Mouse (Mus musculus) neural tube, embryonic 12.5 days (tissue): ENCODE measurements at regions not wholly inside any gene's neighbourhood (a gene's known extent, or its start where the extent isn't known, plus 50 kb on each side); places are given as distances from the start of the nearest gene placed in this dataset.
A peak's percentile ranks its signal among the peaks of the same experiment; 100 is the strongest.

Experiments
- ATAC-seq: fragments of 200-750 bp; cut with Nextera tagmentation; 2 replicates; pipeline ENCODE4 v1.8.0; 2017; ENCODE audit warnings: low read depth, mild to moderate bottlenecking, moderate TSS enrichment, moderate library complexity; ENCODE audit not compliant: low FRiP score
- H3K27ac ChIP-seq: fragments of 300-500 bp; sonication (generic); 2 replicates; pipeline ENCODE4 v1.5.1; 2016
- H3K27me3 ChIP-seq: fragments of 300-500 bp; sonication (generic); replicated peaks from 2 replicates; pipeline ENCODE4 v1.6.1; 2016; ENCODE audit warnings: mild to moderate bottlenecking
- H3K36me3 ChIP-seq: fragments of 300-500 bp; sonication (generic); 2 replicates; pipeline ENCODE4 v1.6.1; 2016; ENCODE audit warnings: mild to moderate bottlenecking
- H3K4me1 ChIP-seq: fragments of 300-500 bp; sonication (generic); 2 replicates; pipeline ENCODE4 v1.6.1; 2016
- H3K4me2 ChIP-seq: fragments of 300-500 bp; sonication (generic); replicated peaks from 2 replicates; pipeline ENCODE4 v1.6.1; 2016; ENCODE audit warnings: mild to moderate bottlenecking
- H3K4me3 ChIP-seq: fragments of 300-500 bp; sonication (generic); 2 replicates; pipeline ENCODE4 v1.5.1; 2016
- H3K9ac ChIP-seq: fragments of 300-500 bp; sonication (generic); 2 replicates; pipeline ENCODE4 v1.6.1; 2016; ENCODE audit warnings: mild to moderate bottlenecking
- H3K9me3 ChIP-seq: fragments of 300-500 bp; sonication (generic); 2 replicates; pipeline ENCODE4 v1.6.1; 2016; ENCODE audit warnings: mild to moderate bottlenecking
- WGBS: fragments of 180-500 bp; shearing (Covaris S2); methylation state at CpG from one replicate; pipeline ENCODE4 v1.1.7; 2016; 5-methylcytosine and 5-hydroxymethylcytosine counted together

DNA sequence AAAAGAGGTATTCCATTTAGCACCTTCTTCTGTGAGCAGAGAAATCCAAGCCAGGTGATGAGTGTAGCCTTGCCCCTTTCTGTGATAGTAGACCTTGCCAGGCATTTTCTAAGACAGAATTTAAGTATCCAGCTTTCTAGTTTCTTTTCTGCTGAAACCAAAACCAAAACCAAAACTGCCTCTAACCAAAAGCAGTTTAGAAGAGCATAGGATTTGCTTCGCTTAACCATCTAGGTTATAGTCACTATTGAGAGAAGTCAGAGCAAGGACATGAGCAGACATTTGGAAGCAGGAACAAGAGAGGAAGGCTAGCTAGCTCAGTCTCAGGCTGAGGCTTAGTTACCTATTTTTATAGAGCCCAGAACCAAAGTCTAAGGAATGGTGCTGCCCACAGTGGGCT is 354.8 kb upstream of the Prickle1 start:
- Histone ChIP-seq H3K9ac (no peak overlapping the region), H3K27ac (no peak overlapping the region), H3K36me3 (no peaks in the 10 kb centered on the region), H3K4me2 (no peak overlapping the region), H3K4me3 (no peak overlapping the region), H3K9me3 (no peaks in the 10 kb centered on the region), H3K4me1 (no peaks in the 10 kb centered on the region), H3K27me3 (no peaks in the 10 kb centered on the region)
- ATAC-seq, result no peak
- WGBS, result 100% methylated on average over 1 of the region's 1 CpGs

DNA sequence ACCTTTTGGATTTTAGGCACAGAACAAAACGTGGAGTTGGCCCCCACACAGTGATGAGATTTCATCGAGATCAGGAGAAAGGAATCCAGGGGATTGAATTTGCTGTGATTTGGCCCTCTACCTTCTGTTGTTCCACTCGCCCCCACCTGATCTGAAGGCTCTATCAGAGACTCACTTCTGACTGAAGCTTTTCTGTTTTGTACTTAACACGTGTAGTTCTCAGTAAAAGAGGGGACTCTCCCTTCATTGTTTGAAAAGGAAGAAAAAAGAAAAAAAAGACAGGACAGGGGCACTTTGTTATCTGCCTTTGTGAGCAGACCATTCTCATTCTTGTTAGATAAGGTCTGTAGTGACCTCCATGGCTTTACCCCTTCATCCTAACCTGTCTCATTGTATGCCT is 353.2 kb upstream of the Prickle1 start:
- no peak for ATAC-seq
- Histone ChIP-seq H3K4me2 (no peak overlapping the region), H3K36me3 (no peaks in the 10 kb centered on the region), H3K9me3 (no peaks in the 10 kb centered on the region), H3K27ac (no peak overlapping the region), H3K27me3 (no peaks in the 10 kb centered on the region), H3K9ac (no peak overlapping the region), H3K4me3 (no peak overlapping the region), H3K4me1 (no peaks in the 10 kb centered on the region)
- 82% methylated on average over 4 of the region's 4 CpGs for WGBS

DNA sequence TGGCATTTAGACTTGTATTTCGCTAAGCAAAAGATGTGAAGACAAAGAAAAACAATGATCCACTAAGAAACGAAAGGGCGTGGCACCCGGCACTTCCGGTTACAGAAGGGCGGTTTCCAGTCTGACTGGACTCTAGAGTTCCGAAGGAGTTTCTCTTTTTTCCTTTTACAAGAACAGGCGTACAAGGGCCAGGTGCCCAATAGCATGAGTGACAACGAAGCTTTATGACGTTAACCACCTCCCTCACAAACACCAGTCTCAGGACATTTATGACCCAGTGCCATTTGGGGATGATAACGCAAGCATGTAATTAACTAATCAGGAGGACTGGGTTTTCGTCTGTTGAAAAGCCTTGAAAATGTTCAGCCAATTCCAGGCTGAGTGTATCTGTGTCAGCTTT is 347.9 kb upstream of the Prickle1 start:
- H3K9ac ChIP-seq, result no peak overlapping the region
- H3K4me3 ChIP-seq, result no peak overlapping the region
- no peaks in the 10 kb centered on the region for H3K9me3 ChIP-seq
- H3K27ac ChIP-seq, result no peak overlapping the region
- no peaks in the 10 kb centered on the region for H3K4me1 ChIP-seq
- no peak overlapping the region for H3K4me2 ChIP-seq
- H3K36me3 ChIP-seq, result no peaks in the 10 kb centered on the region
- no peak for ATAC-seq
- WGBS, result 63% methylated on average over 12 of the region's 12 CpGs
- H3K27me3 ChIP-seq, result no peaks in the 10 kb centered on the region

DNA sequence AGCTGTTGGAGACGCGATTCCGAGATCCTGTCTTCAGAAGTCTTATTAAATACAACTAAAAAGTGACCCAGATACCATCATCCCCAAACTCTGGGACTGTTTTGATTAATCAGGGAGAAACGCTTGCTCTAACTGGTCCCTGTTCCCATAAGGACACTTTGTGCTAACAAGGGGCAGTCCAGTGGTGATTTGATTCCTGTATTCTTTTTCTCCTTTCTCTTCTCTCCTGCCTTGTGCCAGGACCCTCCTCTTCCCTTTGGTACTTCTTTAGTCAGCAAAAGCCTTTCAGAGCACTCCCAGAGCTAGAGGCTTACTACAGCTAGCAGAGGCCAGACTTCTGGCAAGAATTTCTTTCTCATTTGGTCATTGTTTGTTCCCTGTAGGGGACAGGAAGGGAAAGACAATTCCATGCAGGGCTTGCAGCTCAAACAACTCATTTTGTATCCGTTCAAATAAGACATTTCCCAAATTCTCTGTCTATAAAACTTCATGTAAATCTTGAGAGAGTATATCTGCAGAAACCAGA is 337.3 kb upstream of the Prickle1 start:
- Histone ChIP-seq H3K4me2 (no peak overlapping the region), H3K4me1 (no peaks in the 10 kb centered on the region), H3K36me3 (no peaks in the 10 kb centered on the region), H3K27me3 (no peaks in the 10 kb centered on the region), H3K9me3 (no peaks in the 10 kb centered on the region), H3K4me3 (no peak overlapping the region), H3K9ac (no peak overlapping the region), H3K27ac (no peak overlapping the region)
- 60% methylated on average over 5 of the region's 5 CpGs for WGBS
- ATAC-seq, result no peak

DNA sequence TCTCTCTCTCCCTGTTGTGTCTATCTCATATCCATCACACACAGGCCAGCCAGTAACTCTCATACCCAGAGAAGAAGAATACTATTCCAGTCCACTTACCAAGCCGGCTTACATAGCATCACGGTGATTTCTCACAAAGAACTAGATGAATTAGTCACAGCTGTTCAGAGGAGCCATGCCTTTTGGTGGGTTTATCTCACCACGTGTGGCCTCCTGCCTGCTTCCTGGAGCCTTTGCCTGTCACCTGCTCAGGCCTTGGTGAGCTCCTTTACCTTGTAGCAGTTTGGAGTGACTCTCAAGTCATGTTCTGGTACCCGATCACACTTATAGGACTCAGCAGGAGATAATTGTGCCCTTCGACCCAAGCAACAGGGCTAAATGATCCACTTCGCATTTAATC is 331.2 kb upstream of the Prickle1 start:
- H3K27ac ChIP-seq, result no peak overlapping the region
- no peak overlapping the region for H3K9ac ChIP-seq
- no peaks in the 10 kb centered on the region for H3K36me3 ChIP-seq
- no peaks in the 10 kb centered on the region for H3K27me3 ChIP-seq
- no peak overlapping the region for H3K4me3 ChIP-seq
- H3K4me1 ChIP-seq, result no peaks in the 10 kb centered on the region
- ATAC-seq, result no peak
- no peaks in the 10 kb centered on the region for H3K9me3 ChIP-seq
- no peak overlapping the region for H3K4me2 ChIP-seq
- 37% methylated on average over 6 of the region's 6 CpGs for WGBS

DNA sequence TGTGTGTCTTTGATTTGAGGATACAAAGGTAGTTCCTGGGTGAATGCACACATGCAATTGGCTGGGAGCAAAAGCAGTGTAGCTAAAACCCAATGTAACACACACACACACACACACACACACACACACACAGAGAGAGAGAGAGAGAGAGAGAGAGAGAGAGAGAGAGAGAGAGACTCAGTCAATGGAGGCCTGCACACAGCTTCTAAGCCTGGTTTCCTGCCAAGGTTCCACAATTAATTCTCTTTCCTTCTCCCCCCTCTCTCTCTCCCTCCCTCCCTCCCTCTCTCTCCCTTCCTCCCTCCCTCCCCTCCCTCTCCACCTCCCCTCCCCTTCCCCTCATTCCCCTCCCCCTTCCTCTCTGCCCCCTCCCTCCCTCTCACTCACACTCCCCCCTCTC is 330.6 kb upstream of the Prickle1 start:
- Histone ChIP-seq H3K9me3 (no peaks in the 10 kb centered on the region), H3K27ac (no peak overlapping the region), H3K27me3 (no peaks in the 10 kb centered on the region), H3K36me3 (no peaks in the 10 kb centered on the region), H3K4me3 (no peak overlapping the region), H3K9ac (no peak overlapping the region), H3K4me2 (no peak overlapping the region), H3K4me1 (no peaks in the 10 kb centered on the region)
- no peak for ATAC-seq

DNA sequence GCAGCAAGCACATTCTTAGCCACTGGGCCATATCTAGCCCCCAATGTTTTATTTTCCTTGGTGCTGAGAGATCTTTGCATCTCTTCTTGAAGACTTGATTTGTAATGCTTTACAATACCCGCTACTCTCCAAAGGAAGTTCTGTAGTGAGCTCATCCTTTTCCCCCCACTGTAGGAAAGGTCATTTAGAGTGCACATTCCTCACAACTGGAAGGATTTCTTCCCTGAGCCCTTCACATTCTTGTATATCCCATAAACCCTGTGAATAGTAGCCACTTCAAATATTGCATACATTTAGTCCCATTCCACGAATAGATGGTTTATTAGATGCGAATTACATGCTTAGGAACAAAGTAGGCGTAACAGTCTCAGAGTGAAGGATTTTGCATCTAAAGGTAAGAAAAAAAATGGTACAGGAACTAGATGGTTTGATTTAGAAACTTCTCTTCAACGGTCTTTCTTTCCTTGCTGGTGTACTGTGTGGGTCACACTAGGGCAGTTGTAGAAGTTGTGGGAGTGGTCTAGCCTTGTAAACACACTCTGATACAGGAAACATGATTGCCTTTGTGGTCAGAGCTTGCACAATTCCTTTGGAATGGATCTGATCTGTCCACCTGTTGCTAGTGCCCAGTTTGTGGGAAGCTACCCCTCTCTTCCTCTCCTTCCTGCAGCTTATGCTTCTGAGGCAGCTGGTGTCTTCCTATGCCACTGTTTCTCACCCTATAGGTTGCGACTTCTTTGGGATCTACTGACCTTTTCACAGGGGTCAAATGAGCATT is 326.0 kb upstream of the Prickle1 start:
- Histone ChIP-seq H3K27me3 (no peaks in the 10 kb centered on the region), H3K4me1 (no peaks in the 10 kb centered on the region), H3K4me3 (no peak overlapping the region), H3K36me3 (no peaks in the 10 kb centered on the region), H3K9ac (no peak overlapping the region), H3K4me2 (no peak overlapping the region), H3K9me3 (no peaks in the 10 kb centered on the region), H3K27ac (no peak overlapping the region)
- no peak for ATAC-seq
- whole genome bisulfite sequencing, result 68% methylated on average over 6 of the region's 6 CpGs

DNA sequence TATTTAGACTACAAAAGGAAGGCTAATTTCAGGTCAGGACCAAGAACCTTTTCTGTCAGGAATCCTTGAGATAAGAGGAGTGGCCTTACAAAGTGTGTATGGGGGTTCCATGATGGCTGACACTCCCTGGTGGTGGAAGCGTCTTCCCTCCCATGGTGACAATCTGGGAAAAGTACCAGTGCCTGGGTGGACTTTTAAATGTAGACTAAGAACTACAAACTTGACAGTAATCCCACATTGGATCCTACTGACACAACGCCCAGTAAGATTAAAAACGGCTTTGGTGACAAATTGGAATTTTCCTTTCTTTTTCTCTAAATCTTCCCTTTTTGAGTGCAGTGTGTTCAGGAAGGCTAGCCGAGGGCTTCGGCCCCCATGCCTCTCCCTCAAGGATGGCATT is 325.3 kb upstream of the Prickle1 start:
- H3K4me1 ChIP-seq, result no peaks in the 10 kb centered on the region
- WGBS, result 94% methylated on average over 5 of the region's 5 CpGs
- no peaks in the 10 kb centered on the region for H3K27me3 ChIP-seq
- no peak overlapping the region for H3K9ac ChIP-seq
- no peak overlapping the region for H3K27ac ChIP-seq
- H3K9me3 ChIP-seq, result no peaks in the 10 kb centered on the region
- H3K4me3 ChIP-seq, result no peak overlapping the region
- ATAC-seq, result no peak
- H3K36me3 ChIP-seq, result no peaks in the 10 kb centered on the region
- no peak overlapping the region for H3K4me2 ChIP-seq

DNA sequence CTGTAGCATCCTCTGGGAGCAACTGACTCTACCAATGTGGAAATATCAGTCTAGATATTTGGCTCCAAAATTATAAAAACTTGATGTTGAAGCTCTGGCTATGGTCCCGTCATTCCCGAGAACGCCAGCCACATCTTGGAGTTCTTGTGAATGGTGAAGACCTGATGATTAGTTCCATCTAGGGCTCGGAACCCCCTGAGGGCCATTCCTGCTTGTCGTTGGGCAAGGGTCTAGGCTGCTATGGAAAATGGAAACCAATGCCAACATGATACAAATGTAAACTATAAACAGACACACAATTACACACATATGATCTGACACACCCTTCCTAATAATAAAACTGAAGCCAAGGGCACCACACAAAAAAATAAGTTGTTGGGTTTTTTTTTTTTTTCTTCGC is 323.9 kb upstream of the Prickle1 start:
- WGBS, result 94% methylated on average over 6 of the region's 6 CpGs
- H3K27ac ChIP-seq, result no peak overlapping the region
- H3K27me3 ChIP-seq, result no peaks in the 10 kb centered on the region
- H3K36me3 ChIP-seq, result no peaks in the 10 kb centered on the region
- H3K4me3 ChIP-seq, result no peak overlapping the region
- H3K9ac ChIP-seq, result no peak overlapping the region
- no peak for ATAC-seq
- 0 out of 2 replicates have a peak, but pooled peaks cover 5% of the 10 kb centered on the region for H3K9me3 ChIP-seq
- H3K4me2 ChIP-seq, result no peak overlapping the region
- H3K4me1 ChIP-seq, result no peaks in the 10 kb centered on the region

DNA sequence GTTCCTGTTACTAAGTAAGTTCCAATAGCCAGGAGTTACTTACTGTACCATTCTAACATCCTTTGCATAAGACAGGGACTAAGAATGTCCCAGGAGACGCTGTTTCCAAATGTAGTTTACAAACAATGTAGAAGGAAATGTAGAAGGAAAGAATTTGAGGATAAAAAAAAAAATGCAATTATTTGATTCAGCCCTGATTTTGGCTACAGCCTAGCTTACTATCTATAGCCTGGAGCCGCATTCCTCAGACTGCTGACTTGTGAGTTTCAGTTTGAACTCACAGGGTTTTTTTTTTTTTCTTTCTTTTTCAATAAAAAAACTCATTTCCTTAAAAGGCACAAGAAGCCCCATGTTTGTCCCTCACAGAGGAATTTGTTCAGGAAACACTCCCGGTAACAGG is 321.2 kb upstream of the Prickle1 start:
- H3K9me3 ChIP-seq, result 0 out of 2 replicates have a peak, but pooled peaks cover 5% of the 10 kb centered on the region
- 72% methylated on average over 3 of the region's 3 CpGs for WGBS
- ATAC-seq, result no peak
- no peak overlapping the region for H3K4me2 ChIP-seq
- no peaks in the 10 kb centered on the region for H3K27me3 ChIP-seq
- H3K36me3 ChIP-seq, result no peaks in the 10 kb centered on the region
- H3K27ac ChIP-seq, result no peak overlapping the region
- H3K4me3 ChIP-seq, result no peak overlapping the region
- peaks cover 11% of the 10 kb centered on the region for H3K4me1 ChIP-seq
- no peak overlapping the region for H3K9ac ChIP-seq

DNA sequence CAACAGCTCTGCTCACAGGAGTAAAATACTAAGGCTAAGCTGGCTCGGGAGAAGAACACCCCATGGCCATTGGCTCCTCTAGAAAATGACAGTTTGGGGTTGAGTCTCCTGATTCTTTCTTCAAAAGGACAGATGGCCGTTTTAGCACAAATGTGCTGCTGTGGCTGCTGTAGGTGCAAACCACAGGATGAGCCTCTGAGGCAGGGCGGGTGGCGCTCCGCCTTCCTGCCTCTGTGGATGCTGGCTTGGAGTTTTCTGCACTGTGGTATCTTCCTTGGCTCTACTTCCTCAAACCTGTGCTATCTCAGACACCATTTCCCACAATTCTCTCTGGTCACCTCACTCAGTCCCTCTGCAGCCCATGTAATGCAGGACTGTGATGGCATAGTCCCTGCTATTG is 317.8 kb upstream of the Prickle1 start:
- H3K36me3 ChIP-seq, result no peaks in the 10 kb centered on the region
- WGBS, result 59% methylated on average over 5 of the region's 5 CpGs
- H3K27me3 ChIP-seq, result no peaks in the 10 kb centered on the region
- H3K9ac ChIP-seq, result no peak overlapping the region
- no peak for ATAC-seq
- H3K27ac ChIP-seq, result no peak overlapping the region
- H3K4me3 ChIP-seq, result no peak overlapping the region
- 0 out of 2 replicates have a peak, but pooled peaks cover 5% of the 10 kb centered on the region for H3K9me3 ChIP-seq
- H3K4me1 ChIP-seq, result peaks cover 20% of the 10 kb centered on the region
- no peak overlapping the region for H3K4me2 ChIP-seq

DNA sequence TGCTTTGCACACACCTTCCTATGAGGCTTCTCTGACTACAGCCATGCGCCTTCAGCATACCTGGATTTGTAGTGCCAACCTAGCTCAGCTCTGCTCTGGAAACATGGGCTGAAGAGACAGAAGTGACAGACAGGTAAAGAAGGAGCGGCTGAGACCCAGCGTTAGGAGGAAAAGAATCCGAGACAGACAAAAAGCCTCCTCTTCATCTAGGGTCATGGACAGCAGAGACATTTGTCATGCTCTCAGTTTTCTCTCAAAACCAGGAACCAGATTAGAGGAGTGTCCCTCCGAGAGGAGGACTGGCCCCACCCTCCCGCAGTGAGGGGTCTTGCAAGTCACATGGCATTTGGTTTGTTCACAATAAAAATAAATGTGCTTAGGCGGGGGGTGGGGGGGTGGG is 317.4 kb upstream of the Prickle1 start:
- WGBS, result 39% methylated on average over 7 of the region's 7 CpGs
- Histone ChIP-seq H3K27ac (no peak overlapping the region), H3K4me2 (no peak overlapping the region), H3K4me1 (peaks cover 20% of the 10 kb centered on the region), H3K9ac (no peak overlapping the region), H3K27me3 (no peaks in the 10 kb centered on the region), H3K36me3 (no peaks in the 10 kb centered on the region), H3K9me3 (0 out of 2 replicates have a peak, but pooled peaks cover 5% of the 10 kb centered on the region), H3K4me3 (no peak overlapping the region)
- no peak for ATAC-seq

DNA sequence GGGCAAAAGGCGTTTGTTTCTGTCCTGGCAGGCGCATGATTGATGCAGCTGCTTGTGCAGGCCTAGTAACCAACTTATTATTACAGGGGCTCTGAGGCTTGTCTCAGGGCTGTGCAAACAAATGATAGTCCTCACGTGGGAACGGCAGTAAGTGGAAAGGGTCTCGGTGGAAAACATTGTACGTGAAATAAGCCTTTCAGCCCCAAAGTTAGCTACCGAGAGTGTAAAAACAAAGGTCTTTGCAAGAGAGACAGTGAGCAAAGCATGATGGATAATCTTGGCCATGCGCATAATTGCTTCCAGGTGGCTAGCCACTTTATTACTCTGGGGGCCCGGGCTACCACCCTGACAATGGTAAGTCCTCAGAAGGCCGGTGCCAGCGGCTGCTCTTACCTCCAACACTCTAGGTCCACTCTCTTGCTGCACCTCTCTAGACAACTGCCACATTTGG is 315.3 kb upstream of the Prickle1 start:
- 9% methylated on average over 11 of the region's 11 CpGs for WGBS
- peak; percentile 79 for ATAC-seq

More for the DNA sequence above, 315.3 kb upstream of the Prickle1 start:
- Histone ChIP-seq H3K4me1 (peaks cover 20% of the 10 kb centered on the region), H3K27me3 (no peaks in the 10 kb centered on the region), H3K9me3 (0 out of 2 replicates have a peak, but pooled peaks cover 5% of the 10 kb centered on the region), H3K27ac (0 out of 2 replicates have a peak overlapping the region, but pooled peaks have one; percentile 15), H3K9ac (no peak overlapping the region), H3K36me3 (no peaks in the 10 kb centered on the region), H3K4me3 (no peak overlapping the region), H3K4me2 (peak overlapping the region; percentile 32; the same call in 1 of the 2 replicates)
